Mouse (Mus musculus) liver (tissue): ENCODE measurements around the gene Sh3rf1.

Experiments
- DNase-seq: peaks from one replicate; pipeline ENCODE4 v3.0.0-alpha.2; 2020; ENCODE audit warnings: mixed read lengths

Sh3rf1 gene

GRCm38 (mm10) chr8:61288676-61289075 is 65.0 kb downstream of the Sh3rf1 start:
- no peak for DNase-seq

- DNase-seq = no peak
Measured at GRCm38 (mm10) chr8:61295040-61295439, 71.4 kb downstream of the Sh3rf1 start.

GRCm38 (mm10) chr8:61295441-61295840 is 71.8 kb downstream of the Sh3rf1 start:
- no peak for DNase-seq

GRCm38 (mm10) chr8:61298828-61299227 is 75.2 kb downstream of the Sh3rf1 start:
- no peak for DNase-seq

GRCm38 (mm10) chr8:61301298-61302028 is 77.8 kb downstream of the Sh3rf1 start:
- DNase-seq = no peak

- no peak for DNase-seq
Measured at GRCm38 (mm10) chr8:61302029-61302368, 78.3 kb downstream of the Sh3rf1 start.

GRCm38 (mm10) chr8:61305451-61306070 is 81.9 kb downstream of the Sh3rf1 start:
- no peak for DNase-seq

- no peak for DNase-seq
Measured at GRCm38 (mm10) chr8:61306501-61307112, 82.9 kb downstream of the Sh3rf1 start.

- no peak for DNase-seq
Measured at GRCm38 (mm10) chr8:61308896-61309295, 85.2 kb downstream of the Sh3rf1 start.

- no peak for DNase-seq
Measured at GRCm38 (mm10) chr8:61309530-61310402, 86.1 kb downstream of the Sh3rf1 start.

- no peak for DNase-seq
Measured at GRCm38 (mm10) chr8:61310403-61310871, 86.8 kb downstream of the Sh3rf1 start.

- DNase-seq = no peak
Measured at GRCm38 (mm10) chr8:61313016-61313415, 89.3 kb downstream of the Sh3rf1 start.

- DNase-seq = no peak
Measured at GRCm38 (mm10) chr8:61316012-61316767, 92.5 kb downstream of the Sh3rf1 start.

GRCm38 (mm10) chr8:61316813-61317534 is 93.3 kb downstream of the Sh3rf1 start:
- no peak for DNase-seq

- DNase-seq = no peak
Measured at GRCm38 (mm10) chr8:61317535-61318136, 94.0 kb downstream of the Sh3rf1 start.

- DNase-seq = no peak
Measured at GRCm38 (mm10) chr8:61321216-61321615, 97.5 kb downstream of the Sh3rf1 start.

GRCm38 (mm10) chr8:61321780-61322179 is 98.1 kb downstream of the Sh3rf1 start:
- no peak for DNase-seq

- no peak for DNase-seq
Measured at GRCm38 (mm10) chr8:61322462-61322861, 98.8 kb downstream of the Sh3rf1 start.

- no peak for DNase-seq
Measured at GRCm38 (mm10) chr8:61324363-61324914, 100.8 kb downstream of the Sh3rf1 start.

- no peak for DNase-seq
Measured at GRCm38 (mm10) chr8:61325014-61325715, 101.5 kb downstream of the Sh3rf1 start.
